Comparison of ENCODE assay signal across 13 mouse cellular contexts in the genomic region with DNA sequence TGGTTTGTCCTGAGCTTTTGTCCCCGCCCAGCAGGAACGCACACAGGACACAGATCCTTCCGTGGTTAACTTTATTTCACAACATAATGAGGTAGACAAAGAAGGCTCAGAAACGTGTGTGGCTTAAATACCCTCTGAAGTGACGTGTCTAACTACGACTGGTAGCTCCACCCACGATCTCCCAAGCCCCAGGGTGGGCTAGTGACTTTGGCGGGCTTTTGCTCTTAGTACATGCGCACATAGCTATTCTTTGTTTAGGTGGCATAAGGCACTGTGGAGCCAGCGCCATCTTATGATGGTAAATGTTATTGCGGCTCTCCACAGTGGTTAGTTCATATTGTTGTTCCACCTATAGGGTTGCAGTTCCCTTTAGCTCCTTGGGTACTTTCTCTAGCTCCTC. TPM values are rescaled to one million over a fixed set of nuclear protein-coding genes. Genes with fewer than 3 reads are reported as not detected.
A peak's percentile ranks its signal among the peaks of the same experiment; 100 is the strongest.
DNase-seq lines count a peak whose midpoint lies in the region; ATAC-seq and TF ChIP-seq lines count a peak whose summit lies in the region.
"Not testable (repeated sequence)": the region's sequence is repeated elsewhere in the genome, so short reads cannot be mapped to it uniquely, and the experiment has no call there.
"Had no signal": no experiment of that assay in that cellular context is flagged by ENCODE, and none has a peak within 500 bp of the region (broad histone marks: within the 10 kb centered on the region; RNA-seq: fewer than 3 reads in every experiment).

No protein-coding gene starts in this region.

- peak; percentile 32 for ATAC-seq in activated CD4-positive, CD25-positive, alpha-beta regulatory T cell, adult 4 months
- ATAC-seq in liver, postnatal 0 days, result peak; percentile 60
- not testable (repeated sequence) for ATAC-seq in midbrain, embryonic 14.5 days (ENCODE audit: low FRiP score, low TSS enrichment)

- peak; percentile 57 for TF ChIP-seq CTCF in liver, postnatal 0 days (IDR thresholded peaks at IDR 0.05; ENCODE audit: low read depth)

- not testable (repeated sequence) for TF ChIP-seq EP300 in liver, postnatal 0 days (IDR thresholded peaks at IDR 0.05; ENCODE audit: low read depth)

- not testable (repeated sequence) for H3K27me3 ChIP-seq in liver, postnatal 0 days (ENCODE audit: insufficient read depth, low read length); midbrain, embryonic 14.5 days (ENCODE audit: control insufficient read depth, insufficient read depth, low read length)

- not testable (repeated sequence) for H3K27ac ChIP-seq in liver, postnatal 0 days (ENCODE audit: low read depth); midbrain, embryonic 14.5 days (replicated peaks; ENCODE audit: low read depth, low read length)

- not testable (repeated sequence) for H3K36me3 ChIP-seq in liver, postnatal 0 days (replicated peaks; ENCODE audit: insufficient read depth, low read length); midbrain, embryonic 14.5 days (ENCODE audit: control insufficient read depth, insufficient read depth, low read length)

- not testable (repeated sequence) for H3K9me3 ChIP-seq in liver, postnatal 0 days (ENCODE audit: low read length); midbrain, embryonic 14.5 days (ENCODE audit: control insufficient read depth, low read length)

- not testable (repeated sequence) for H3K9ac ChIP-seq in liver, postnatal 0 days (replicated peaks); midbrain, embryonic 14.5 days (replicated peaks; ENCODE audit: low read length)

- H3K4me1 ChIP-seq in liver, postnatal 0 days (ENCODE audit: insufficient read depth); midbrain, embryonic 14.5 days (ENCODE audit: control insufficient read depth, insufficient read depth, low read length): not testable (repeated sequence)

- not testable (repeated sequence) for H3K4me3 ChIP-seq in liver, postnatal 0 days (ENCODE audit: low read depth, low read length); midbrain, embryonic 14.5 days (replicated peaks; ENCODE audit: low read depth, low read length)

- peak; percentile 33 for DNase-seq in CD4-positive, CD25-positive, alpha-beta regulatory T cell, adult 2 months (ENCODE audit: low read depth, low spot score)
- peak; percentile 42 for DNase-seq in embryo, embryonic 10 days (ENCODE audit: low spot score)
- peak; percentile 12 to 19 for DNase-seq in heart, adult 18-20 months
- peak; percentile 4 for DNase-seq in kidney, adult 9 months
- DNase-seq in liver, postnatal 0 days, result peak; percentile 24
- peak; percentile 42 for DNase-seq in midbrain, embryonic 14.5 days
- DNase-seq in thymus, adult 18-20 months, result peak; percentile 31 to 63

- 20% methylated on average over 11 of the region's 11 CpGs for WGBS in liver, postnatal 0 days (ENCODE audit: insufficient replicate concordance)
- 33% methylated on average over 11 of the region's 11 CpGs for WGBS in midbrain, embryonic 14.5 days

- 0 out of 2 replicates have a peak overlapping the region, but pooled peaks have one; percentile 13 for H3K4me2 ChIP-seq in liver, postnatal 0 days (ENCODE audit: low read depth, low read length)
- H3K4me2 ChIP-seq in midbrain, embryonic 14.5 days (ENCODE audit: low read length), result not testable (repeated sequence)

RNA-seq across cellular contexts. Expression of a gene that starts 33.0 kb away (rescaled TPM):
- polyA plus RNA-seq in activated CD4-positive, CD25-positive, alpha-beta regulatory T cell, adult 4 months (2017; shearing (Covaris generic)), result under 1 TPM in 1 of 2 experiments, not detected in 1; 0.11 TPM
- total RNA-seq in heart, adult 18-20 months (2021), result not detected
- polyA plus RNA-seq in liver, postnatal 0 days (2015; fragmentation: Nextera tagmentation; extraction: Ambion mirVana), result not detected in 2 replicates
- polyA plus RNA-seq in midbrain, embryonic 14.5 days (2014; fragmentation: Nextera tagmentation; extraction: Ambion mirVana), result not detected in 2 replicates
- total RNA-seq: gastrocnemius, adult 8-10 months; left cerebral cortex, postnatal 25 days had no signal
- polyA plus RNA-seq: hindbrain, embryonic 12.5 days; midbrain, embryonic 15.5 days; stomach, embryonic 15.5 days had no signal

RNA-seq across cellular contexts. Expression of a gene that starts 38.4 kb away (rescaled TPM):
- polyA plus RNA-seq in activated CD4-positive, CD25-positive, alpha-beta regulatory T cell, adult 4 months (2017; shearing (Covaris generic)), result under 1 TPM; 0.60 to 0.85 TPM
- under 1 TPM; 0.87 to 0.89 TPM for total RNA-seq in heart, adult 18-20 months (2021)
- polyA plus RNA-seq in liver, postnatal 0 days (2015; fragmentation: Nextera tagmentation; extraction: Ambion mirVana), result 1.2 and 1.5 TPM in 2 replicates
- polyA plus RNA-seq in midbrain, embryonic 14.5 days (2014; fragmentation: Nextera tagmentation; extraction: Ambion mirVana), result 1.4 and 1.8 TPM in 2 replicates

RNA-seq across cellular contexts. Expression of a gene that starts 38.9 kb away (rescaled TPM):
- polyA plus RNA-seq in activated CD4-positive, CD25-positive, alpha-beta regulatory T cell, adult 4 months (2017; shearing (Covaris generic)), result 10 to 100 TPM; 24.8 to 35.9 TPM
- total RNA-seq in heart, adult 18-20 months (2021), result 10 to 100 TPM; 19.5 TPM
- polyA plus RNA-seq in liver, postnatal 0 days (2015; fragmentation: Nextera tagmentation; extraction: Ambion mirVana), result 4.1 TPM in 2 replicates
- 28.6 and 30.8 TPM in 2 replicates for polyA plus RNA-seq in midbrain, embryonic 14.5 days (2014; fragmentation: Nextera tagmentation; extraction: Ambion mirVana)
